In genomic region chr17:72925111-72925510, GRCm38 (mm10) we compare ENCODE assay signal across 7 mouse cellular contexts. TPM values are rescaled to one million over a fixed set of nuclear protein-coding genes. Genes with fewer than 3 reads are reported as not detected.
DNase-seq lines count a peak whose midpoint lies in the region; ATAC-seq lines count a peak whose summit lies in the region.

No protein-coding gene starts in this region.

- peak overlapping the region; percentile 52 for H3K9ac ChIP-seq in heart, embryonic 15.5 days

- peak overlapping the region; percentile 88 for H3K4me3 ChIP-seq in heart, embryonic 15.5 days

- ATAC-seq in heart, embryonic 15.5 days (replicated peaks; ENCODE audit: insufficient number of reproducible peaks, insufficient read depth, low FRiP score, low read depth) = no peak

- peak overlapping the region; percentile 83 for H3K27ac ChIP-seq in heart, embryonic 15.5 days

- H3K9me3 ChIP-seq in heart, embryonic 15.5 days (replicated peaks) = no peaks in the 10 kb centered on the region

- no peaks in the 10 kb centered on the region for H3K27me3 ChIP-seq in heart, embryonic 15.5 days

- intact Hi-C loops in gastrocnemius, postnatal 14 days (cut with DNase I; ENCODE audit: low total_unique reads) = no loop called here

- peaks cover 62% of the 10 kb centered on the region for H3K4me1 ChIP-seq in heart, embryonic 15.5 days (replicated peaks)

- 61% methylated on average over 6 of the region's 6 CpGs for WGBS in heart, embryonic 15.5 days

- peak overlapping the region; percentile 86 for H3K4me2 ChIP-seq in heart, embryonic 15.5 days

- peaks cover 52% of the 10 kb centered on the region for H3K36me3 ChIP-seq in heart, embryonic 15.5 days

- peak; percentile 82 to 86 for DNase-seq in B cell, adult 2 months
- peak; percentile 63 for DNase-seq in CD4-positive, CD25-positive, alpha-beta regulatory T cell, adult 2 months (ENCODE audit: low read depth, low spot score)
- DNase-seq in kidney, postnatal 36 days = peak; percentile 59 to 69
- DNase-seq in ovary, postnatal 14 days (ENCODE audit: low spot score) = no peak
- no peak for DNase-seq in thymus, postnatal 10 days (ENCODE audit: low spot score in 2 of 2)
- DNase-seq in gastrocnemius, postnatal 14 days = no peak

RNA-seq across cellular contexts. Expression of gene Lbh, which starts 7.0 kb away (rescaled TPM):
- 23.2 and 29.0 TPM in 2 replicates for polyA plus RNA-seq in heart, embryonic 15.5 days (2015; fragmentation: Nextera tagmentation; extraction: Ambion mirVana)
- total RNA-seq in gastrocnemius, postnatal 14 days (2021) = 10 to 100 TPM; 11.6 to 16.6 TPM

Comparison
In these comparisons a context has a peak if more than half of its experiments do, and no peak if none do; other contexts are left out.
1. DNase-seq: peak in B cell, adult 2 months (2 of 2), CD4-positive, CD25-positive, alpha-beta regulatory T cell, adult 2 months (single experiment) and kidney, postnatal 36 days (2 of 2); none in ovary, postnatal 14 days (single experiment), thymus, postnatal 10 days (0 of 2) and gastrocnemius, postnatal 14 days (single experiment).